Mouse (Mus musculus): ENCODE data around the gene Ube2s.

DNA sequence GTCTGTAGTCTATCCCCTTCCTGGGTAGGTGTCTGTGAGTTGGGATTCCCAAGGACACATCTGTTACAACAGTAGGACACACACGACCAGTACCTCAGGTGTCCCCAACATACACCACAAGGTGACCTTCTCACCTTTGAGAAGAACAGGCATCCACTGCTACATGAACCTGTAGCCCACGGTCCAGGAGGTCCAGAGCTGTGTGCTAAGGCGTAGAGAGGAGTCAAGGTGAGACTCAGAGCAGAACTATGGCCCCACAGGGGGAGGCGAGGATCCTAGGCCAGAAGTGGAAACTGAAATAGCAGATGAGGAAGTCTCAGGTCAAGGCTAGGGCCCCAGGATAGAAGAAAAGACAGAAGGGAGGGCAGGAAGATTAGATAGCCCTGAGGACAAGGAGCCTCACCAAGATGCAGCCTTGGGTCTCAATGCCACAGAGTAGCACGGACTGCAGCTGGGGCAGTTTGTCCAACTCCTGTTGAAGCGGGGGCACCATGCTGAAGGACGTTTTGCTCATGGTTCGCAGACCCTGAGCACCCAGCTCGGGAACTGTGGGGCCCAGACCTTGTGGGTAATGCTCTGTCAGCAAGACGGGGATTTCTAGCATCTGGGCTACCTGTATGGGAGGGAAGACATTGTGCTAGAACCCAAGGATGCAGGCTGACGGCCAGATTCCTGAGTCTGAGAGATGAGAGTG lies 38.4 kb upstream of the Ube2s start:
- TF ChIP-seq CTCF (IDR thresholded peaks at IDR 0.05; ENCODE audit: insufficient read depth, low read length) (no peak), POLR2A (IDR thresholded peaks at IDR 0.05; ENCODE audit: borderline replicate concordance, extremely low read depth, low read depth, low read length) (no peak)
